Mouse (Mus musculus) monocyte, adult 5-6 weeks (primary cell): ENCODE measurements around the gene Tma16. TPM values are rescaled to one million over a fixed set of nuclear protein-coding genes. Genes with fewer than 3 reads are reported as not detected.

ENCODE experiments used
- ATAC-seq: fragments of 153-309, 156-312 bp; replicated peaks from 2 replicates; pipeline ENCODE4 v1.8.0; 2017; ENCODE audit warnings: mild to moderate bottlenecking; ENCODE audit not compliant: low TSS enrichment, insufficient number of reproducible peaks, severe bottlenecking, poor library complexity, low FRiP score
- total RNA-seq: library from RNA; stranded (forward); fragments of 200-1000, 200-491, 200-594 nt; gene quantifications from 3 replicates; pipeline ENCODE4 v1.2.3, GENCODE M21; 2017

Gene Tma16
- total RNA-seq, 1 experiment from 2014 or later, result 10.5 TPM

GRCm38 (mm10) chr8:66433577-66433976, 52.8 kb downstream of the Tma16 start:
- ATAC-seq, result no peak

- no peak for ATAC-seq
These were observed 55.7 kb downstream of the Tma16 start for GRCm38 (mm10) chr8:66430639-66431038.

Other genes with a start within 250 kb of the Tma16 start
- not detected in 3 replicates for gene Tktl2, start 25.2 kb upstream of the Tma16 start, total RNA-seq
- gene Npy5r, start 201.6 kb upstream of the Tma16 start, total RNA-seq, result 0.38 TPM in 1 of 3 replicates, not detected in the others
- gene Npy1r, start 210.7 kb upstream of the Tma16 start, total RNA-seq, result not detected in 3 replicates